Mouse (Mus musculus) urinary bladder, postnatal 36 days (tissue): ENCODE results near the gene Amfr.

Source experiments
- DNase-seq, 2 experiments: peaks; one replicate each; pipeline ENCODE4 v3.0.0; 2022; ENCODE audit warnings: low spot score in 2 of 2, mixed read lengths in 1 of 2

Gene Amfr

GRCm38 (mm10) chr8:93932873-93933272, 79.8 kb downstream of the Amfr start:
- DNase-seq: peak; percentile 65 to 76

- no peak for DNase-seq
These were observed 81.3 kb downstream of the Amfr start for GRCm38 (mm10) chr8:93931336-93931735.

- DNase-seq: no peak
These were observed 83.4 kb downstream of the Amfr start for GRCm38 (mm10) chr8:93929233-93929632.

GRCm38 (mm10) chr8:93925513-93925912, 87.1 kb downstream of the Amfr start:
- DNase-seq: no peak

GRCm38 (mm10) chr8:93923897-93924334, 88.7 kb downstream of the Amfr start:
- no peak for DNase-seq
